Mouse (Mus musculus) cerebellum, adult 2 months (tissue): ENCODE data around the gene Dock6.

Source experiments
- CTCF ChIP-seq: fragments of 200-500 bp; IDR thresholded peaks from 2 replicates; pipeline ENCODE4 v1.5.1; 2011; ENCODE audit warnings: low read depth, mild to moderate bottlenecking, control low read depth, low read length, moderate library complexity, borderline replicate concordance; ENCODE audit not compliant: insufficient read depth
- POLR2A ChIP-seq: fragments of 200-500 bp; IDR thresholded peaks from 2 replicates; pipeline ENCODE4 v1.6.1; 2011; ENCODE audit warnings: low read length, control low read depth, borderline replicate concordance; ENCODE audit not compliant: insufficient read depth

- TF ChIP-seq CTCF (no peak), POLR2A (no peak)
These were observed 9.7 kb upstream of the Dock6 start for GRCm38 (mm10) chr9:21862181-21862580.
